Mouse (Mus musculus) ovary, adult 18-20 months (tissue): Measurements from ENCODE around the gene Ryr1.

Experiments used
- DNase-seq: peaks from one replicate; pipeline ENCODE4 v3.0.0; 2022; ENCODE audit warnings: low spot score, mixed read lengths

The Ryr1 gene

GRCm38 (mm10) chr7:28960354-28961046, 164.5 kb downstream of the Ryr1 start:
- DNase-seq, result no peak

- no peak for DNase-seq
Observed at GRCm38 (mm10) chr7:28959505-28960045, 165.4 kb downstream of the Ryr1 start.

GRCm38 (mm10) chr7:28958770-28959169, 166.2 kb downstream of the Ryr1 start:
- DNase-seq, result no peak

- no peak for DNase-seq
Observed at GRCm38 (mm10) chr7:28957997-28958725, 166.8 kb downstream of the Ryr1 start.

- no peak for DNase-seq
Observed at GRCm38 (mm10) chr7:28957286-28957685, 167.7 kb downstream of the Ryr1 start.

GRCm38 (mm10) chr7:28956270-28956669, 168.7 kb downstream of the Ryr1 start:
- no peak for DNase-seq

GRCm38 (mm10) chr7:28955295-28955897, 169.6 kb downstream of the Ryr1 start:
- DNase-seq, result no peak

- DNase-seq, result no peak
Observed at GRCm38 (mm10) chr7:28954773-28955172, 170.2 kb downstream of the Ryr1 start.

GRCm38 (mm10) chr7:28953476-28954376, 171.3 kb downstream of the Ryr1 start:
- no peak for DNase-seq
